Mouse (Mus musculus) testis, postnatal 10 days (tissue): ENCODE results near the gene Sycp2.
"Not testable (repeated sequence)": the region's sequence is repeated elsewhere in the genome, so short reads cannot be mapped to it uniquely, and the experiment has no call there.

Source experiments
- DNase-seq: peaks from one replicate; pipeline ENCODE4 v3.0.0; 2021; ENCODE audit warnings: low spot score

Gene Sycp2

DNA sequence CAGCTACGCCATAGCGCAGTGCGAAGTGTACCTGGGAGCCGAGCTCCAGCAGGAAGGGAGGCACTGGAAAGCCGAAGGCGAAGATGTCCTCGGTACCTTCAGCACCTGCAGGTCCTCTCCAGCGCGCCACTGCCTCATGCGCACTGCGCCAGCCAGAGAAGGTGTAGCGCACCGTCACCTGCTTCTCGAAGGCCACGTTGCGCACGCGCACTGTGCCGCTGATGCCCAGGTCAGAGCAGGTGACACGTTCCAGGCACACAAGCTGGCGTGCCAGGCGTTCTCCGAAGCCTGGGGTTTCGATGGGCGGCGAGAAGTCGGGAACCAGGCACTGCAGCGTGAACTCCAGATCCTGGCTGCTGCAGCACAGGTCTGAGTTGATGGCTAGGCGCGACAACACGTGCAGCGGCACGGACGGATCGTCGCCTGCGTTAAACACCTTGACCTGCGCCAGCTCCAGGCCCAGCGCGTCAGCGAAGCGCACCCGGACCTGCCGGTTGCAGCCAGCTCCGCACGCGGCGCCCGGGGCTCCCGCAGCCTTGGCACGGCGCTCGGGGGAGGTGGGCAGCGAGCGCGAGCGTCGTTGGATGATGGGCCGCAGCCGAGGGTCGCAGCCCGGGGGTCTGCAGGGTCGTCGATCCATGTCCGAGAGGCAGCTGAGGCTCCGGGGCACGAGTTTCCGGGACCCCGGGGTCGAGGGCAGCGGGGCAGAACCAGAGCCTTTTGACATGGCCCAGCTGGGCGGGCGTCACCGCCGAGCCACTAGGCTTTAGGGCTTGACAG lies 6.2 kb upstream of the Sycp2 start:
- DNase-seq, result no peak

DNA sequence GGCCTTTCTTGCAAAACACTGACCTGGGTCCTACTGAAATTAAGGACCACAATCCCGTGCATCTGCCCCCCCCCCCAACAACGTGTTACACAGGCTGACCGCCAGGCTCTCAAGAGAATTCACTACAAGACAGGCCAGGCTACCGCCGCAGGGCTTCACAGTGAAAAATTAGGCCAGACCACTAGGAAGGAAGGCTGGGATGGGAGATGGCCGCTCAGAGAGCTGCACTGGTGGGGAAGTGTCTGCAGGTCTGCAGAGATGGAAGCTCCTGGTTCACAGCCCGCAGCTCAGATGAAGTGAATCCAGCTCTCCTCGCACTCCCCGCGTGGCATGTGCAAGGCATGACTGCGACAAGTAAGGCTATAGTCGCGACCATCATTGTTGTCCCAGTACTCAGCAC lies 5.6 kb upstream of the Sycp2 start:
- DNase-seq, result no peak

DNA sequence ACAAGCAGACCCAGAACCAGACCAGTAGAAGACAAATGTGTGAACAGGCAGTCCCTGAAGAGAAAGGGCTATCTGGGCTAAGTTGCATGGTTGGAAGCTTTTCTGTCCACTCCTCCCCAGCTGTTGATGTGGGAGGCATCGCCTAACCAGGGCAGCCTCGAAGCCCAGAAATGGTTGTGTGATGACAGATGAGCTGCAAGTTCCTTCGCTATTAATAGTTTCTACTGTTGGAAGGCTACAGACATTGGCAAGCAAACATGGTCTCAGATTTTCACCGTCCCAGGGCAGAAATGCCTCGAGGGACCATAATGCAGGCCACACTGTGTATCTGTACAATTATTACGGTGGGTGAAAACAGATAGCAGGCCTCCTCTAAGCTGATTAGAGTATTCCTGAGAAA lies 5.1 kb upstream of the Sycp2 start:
- no peak for DNase-seq

DNA sequence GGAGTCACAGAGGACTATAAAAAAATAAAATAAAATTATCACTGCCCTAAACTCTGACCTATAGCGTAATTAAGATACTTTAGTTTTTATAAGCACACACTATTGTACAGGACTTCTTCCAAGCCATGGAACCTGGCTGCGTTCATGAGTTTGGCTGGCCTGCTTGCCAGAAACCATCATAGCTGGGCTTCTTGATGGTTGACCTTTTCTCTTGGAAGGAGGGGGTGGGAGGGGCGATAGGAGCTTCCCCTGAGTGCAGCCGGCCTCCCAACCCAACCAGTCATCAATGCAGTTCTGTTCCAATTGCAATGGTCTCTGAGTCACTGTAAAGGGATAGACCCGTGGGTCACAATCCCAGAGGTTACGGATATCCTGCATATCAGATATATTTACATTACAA lies 2.8 kb upstream of the Sycp2 start:
- DNase-seq, result no peak

DNA sequence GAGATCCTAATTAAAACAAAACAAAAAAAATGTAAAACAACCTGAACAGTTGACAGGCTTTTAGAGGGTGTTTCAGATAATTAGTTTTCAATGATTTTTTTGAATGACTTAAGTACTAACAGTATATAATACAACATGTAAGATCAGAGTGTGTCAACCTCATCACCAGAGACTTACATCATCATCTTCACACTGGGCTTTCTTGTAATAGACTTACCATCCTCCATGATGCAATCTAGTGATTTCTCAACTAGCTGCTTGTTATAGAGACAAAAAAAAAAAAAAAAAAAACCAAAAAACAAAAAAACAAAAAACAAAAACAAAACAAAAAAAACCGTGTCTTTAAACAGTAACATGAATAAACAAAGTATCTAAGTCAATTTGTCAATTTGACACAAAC lies 1.5 kb upstream of the Sycp2 start:
- no peak for DNase-seq

DNA sequence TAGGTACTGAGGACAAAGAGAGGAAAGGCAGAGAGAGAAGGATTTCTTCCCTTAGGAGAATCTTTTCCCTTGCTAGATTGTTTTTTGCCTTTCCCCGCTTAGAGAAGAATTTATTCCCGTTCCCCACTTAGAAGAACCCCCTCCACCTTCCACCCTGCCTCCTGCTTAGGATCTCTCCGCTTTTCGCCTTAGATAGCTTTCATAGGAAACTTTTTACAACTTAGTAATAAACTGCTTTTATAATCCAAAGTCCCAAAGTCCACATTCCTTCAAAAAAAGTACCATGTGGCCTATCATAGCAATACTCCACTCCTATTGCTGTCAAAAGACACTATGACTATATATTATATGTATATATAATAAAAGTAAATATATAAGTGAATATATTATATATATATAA lies 64.9 kb downstream of the Sycp2 start:
- DNase-seq, result no peak

DNA sequence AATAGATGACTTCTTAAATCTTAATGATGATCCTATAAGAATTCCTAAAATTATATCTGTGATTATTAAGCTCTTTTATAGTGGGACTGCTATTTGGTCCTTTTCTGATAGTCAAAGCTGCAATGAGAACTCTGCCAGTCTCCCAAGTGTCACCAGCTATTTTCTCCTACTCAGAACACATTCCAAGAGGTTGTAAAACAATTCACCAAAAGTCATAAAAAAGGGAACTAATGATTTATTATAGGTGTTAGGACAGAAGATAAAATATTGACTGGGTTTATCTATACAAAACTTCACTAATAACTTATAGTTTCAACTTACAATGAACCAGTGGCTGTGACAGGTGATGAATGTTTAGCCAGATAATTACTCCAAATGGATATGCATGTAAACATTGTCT lies 65.4 kb downstream of the Sycp2 start:
- not testable (repeated sequence) for DNase-seq

DNA sequence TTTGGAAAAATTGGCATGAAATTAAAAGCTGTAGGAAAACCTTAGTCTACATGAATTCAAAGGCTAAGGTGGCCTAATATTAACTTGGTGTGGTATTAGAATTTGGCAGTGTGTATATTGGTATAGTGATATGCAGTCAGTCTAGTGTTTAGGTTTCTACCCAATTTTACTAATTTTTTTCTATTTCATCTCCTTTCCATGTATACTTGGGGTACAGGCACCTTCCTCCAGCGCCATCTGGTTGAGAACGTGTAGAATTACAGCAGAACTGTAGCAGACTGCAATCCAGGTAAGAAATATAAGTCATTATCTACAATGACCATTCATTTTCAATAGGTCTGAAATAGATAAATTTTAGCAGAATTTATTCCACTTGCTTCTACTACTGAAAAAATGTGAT lies 68.4 kb downstream of the Sycp2 start:
- no peak for DNase-seq

DNA sequence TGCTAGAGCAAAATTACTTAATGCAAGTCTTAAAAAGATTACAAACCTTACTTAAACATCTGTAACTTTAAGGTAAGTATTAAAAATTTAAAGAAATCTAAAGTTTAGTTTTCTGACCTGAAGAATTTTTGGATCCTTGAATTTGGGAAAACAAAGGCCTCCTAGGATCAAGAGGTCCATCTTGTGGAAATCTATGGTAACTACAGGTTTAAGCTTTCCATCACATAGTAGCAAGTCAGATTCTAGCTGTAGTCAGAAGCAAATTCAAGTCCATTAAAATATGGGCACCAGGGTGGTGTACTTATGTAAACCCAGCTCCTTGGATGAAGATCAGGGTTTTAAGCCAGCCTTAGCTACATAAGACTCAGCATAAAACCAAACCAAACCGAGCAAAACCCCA lies 69.6 kb downstream of the Sycp2 start:
- no peak for DNase-seq

DNA sequence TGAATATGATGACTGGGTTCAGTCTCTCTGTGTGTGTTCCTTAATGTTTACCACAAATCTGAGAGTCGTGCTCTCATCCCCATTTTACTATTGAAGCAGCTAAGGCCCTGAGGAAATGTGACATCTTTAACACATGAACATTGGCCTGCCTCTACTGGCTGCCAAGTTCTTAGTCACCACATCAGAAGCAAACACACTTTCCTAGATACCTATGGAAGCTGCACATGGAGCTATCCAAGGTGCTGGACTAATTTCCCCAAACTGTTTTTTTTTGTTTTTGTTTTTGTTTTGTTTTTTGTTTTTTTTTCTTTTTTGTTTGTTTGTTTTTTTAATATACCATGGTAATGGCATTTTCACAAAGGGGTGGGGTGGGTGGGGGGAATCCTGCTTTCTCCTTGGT lies 77.5 kb downstream of the Sycp2 start:
- DNase-seq, result no peak

DNA sequence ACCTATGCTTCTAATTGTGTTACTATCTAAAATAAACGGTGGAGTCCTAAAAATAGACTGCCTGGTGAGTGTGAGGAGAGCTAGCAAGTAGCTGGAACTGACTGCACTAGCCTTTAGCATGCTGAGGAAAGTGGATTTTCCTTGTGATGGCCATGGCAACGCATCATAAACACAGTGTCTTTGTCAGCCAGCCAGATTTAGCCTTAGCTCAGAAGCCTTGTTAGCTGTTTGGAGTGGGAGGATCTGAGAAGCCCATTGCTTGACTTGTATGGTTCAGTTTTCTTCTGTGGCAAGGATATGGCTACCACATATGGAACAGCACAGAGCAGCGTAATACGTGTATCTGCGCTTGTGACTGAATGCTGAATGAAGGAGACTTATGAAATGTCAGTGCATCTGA lies 77.9 kb downstream of the Sycp2 start:
- no peak for DNase-seq

DNA sequence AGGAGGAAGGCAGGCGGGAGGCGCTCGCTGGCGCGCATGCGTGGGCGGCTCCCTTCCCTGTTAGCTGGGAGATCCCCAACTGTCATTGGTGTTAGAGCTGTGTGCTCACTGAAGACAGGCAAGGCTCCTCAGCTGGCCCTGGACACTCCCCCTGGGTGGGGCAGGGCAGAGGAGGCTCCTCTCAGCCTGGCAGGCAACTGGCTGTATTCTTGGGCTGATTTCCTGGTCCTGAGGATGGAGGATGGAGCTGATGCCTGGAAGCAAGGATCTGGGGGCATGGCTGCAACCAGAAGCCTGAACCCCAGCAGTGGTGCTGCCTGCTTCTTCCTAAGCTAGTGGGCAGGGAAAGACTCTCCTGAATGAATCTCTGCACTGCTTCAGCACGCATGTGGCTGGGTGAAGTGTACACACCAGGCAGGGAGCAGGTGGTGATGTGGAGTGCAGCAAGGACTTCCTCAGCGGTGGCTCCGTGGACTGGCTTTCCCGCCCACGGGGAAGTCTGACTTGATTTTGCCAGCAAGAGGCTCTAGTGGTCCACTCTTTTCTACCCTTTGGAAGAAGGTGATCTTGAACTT lies 79.9 kb downstream of the Sycp2 start:
- DNase-seq, result no peak

DNA sequence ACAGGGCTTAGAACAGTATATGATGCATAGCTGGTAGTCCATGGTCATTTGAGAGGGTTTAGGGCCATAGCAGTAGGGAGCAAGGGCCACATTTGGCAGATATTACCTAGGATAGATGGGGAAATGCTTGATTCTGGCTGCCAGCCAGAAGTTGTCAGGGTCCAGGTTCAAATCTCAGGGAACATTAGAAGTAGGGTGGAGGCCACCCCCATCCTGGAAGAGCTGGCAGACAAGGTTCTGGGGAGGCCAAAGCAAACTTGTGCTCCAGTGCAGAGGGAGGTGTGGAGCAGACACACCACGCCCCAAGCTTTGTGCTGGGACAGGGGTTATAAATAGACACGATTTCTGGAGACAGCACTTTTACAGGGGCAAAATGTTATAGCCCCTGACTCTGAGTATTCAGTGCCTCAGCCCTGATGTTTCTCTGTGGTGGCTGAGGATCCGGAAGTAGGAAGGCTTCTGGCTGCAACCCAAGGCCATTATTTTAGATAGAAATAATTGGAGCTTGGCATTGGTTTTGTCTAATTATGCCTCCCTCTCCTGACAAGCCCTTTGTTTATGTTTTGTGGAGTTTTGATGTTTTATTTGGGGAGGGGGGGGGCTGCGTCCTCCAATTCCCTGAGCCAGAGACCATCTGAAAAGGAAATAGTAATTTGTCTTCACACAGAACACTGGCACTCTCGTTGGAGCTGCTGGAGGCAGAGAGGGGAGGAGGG lies 80.6 kb downstream of the Sycp2 start:
- DNase-seq, result no peak

DNA sequence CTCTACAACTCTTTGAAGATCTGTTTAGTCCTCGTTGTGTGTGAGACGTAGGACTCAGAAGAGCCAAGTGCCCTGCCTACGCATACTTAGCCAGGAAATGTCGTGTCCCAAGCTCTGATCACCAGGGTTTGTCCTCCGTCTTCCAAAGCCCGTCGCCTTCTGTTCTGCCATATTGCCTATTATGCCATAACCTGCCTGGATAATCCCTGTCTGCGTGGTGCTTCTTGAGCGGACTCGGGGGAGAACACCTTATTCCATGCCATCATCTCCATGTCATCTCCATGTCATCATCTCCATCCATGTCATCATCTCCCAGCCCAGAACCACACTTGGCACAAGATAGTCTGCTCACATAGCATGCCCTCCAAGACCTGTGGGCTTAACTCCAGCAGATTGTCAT lies 81.4 kb downstream of the Sycp2 start:
- no peak for DNase-seq

DNA sequence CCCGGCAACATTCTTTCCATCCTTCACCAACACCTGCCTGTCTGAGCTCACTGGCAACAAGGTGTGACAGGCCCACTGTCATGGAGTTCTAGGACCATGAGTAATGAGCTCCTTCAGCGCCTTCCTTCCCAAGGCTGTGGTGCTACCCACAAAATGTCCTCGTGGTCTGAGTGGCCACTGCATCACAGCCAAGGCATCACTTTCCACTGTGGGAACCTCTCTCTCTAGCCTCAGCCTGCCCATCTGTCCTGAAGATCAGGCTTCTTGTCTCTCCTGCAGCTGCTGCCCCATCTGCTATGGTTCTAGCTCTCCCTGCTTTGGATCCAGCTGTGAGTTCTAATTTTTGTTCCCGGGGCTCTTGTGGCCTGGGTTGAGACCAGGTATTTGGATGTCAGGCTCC lies 82.7 kb downstream of the Sycp2 start:
- DNase-seq, result no peak

DNA sequence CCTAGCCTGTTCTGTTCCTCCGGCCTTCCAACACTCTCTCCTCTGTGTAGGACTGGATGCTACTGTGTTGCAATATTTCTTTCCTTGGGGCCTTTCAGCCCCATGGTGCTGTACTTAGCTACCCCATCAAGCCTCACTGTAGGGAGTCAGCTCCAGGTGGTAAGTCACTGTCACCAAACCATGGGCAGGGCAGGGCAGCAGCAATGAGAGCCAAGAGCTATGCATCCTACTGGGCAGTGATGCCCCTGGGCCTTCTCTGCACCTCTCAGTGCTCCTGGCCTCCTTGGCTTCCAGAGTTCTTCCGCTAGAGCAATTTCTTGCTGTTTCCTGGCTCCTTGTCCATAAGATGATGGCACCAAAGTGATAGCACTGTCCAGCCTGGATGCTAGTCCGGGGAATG lies 83.1 kb downstream of the Sycp2 start:
- no peak for DNase-seq

DNA sequence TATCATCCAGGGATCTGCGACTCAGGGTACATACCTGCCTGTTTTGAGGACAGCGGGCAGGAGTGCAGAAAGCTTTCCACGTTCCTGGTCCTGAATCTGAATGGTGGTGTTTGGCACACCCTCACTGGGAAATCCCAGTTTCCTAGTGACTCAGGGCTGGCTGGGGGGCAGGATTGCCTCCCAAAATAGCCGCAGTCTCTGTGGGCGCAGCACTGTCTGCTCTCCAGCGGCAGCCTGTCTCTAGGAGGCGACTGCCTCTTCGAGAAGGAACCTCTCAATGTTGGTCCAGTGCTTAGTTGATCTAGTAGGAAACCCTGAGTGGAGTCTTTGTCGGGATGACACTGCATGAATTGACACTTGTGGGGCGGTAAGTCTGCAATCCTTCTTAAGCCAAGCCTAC lies 86.2 kb downstream of the Sycp2 start:
- no peak for DNase-seq

DNA sequence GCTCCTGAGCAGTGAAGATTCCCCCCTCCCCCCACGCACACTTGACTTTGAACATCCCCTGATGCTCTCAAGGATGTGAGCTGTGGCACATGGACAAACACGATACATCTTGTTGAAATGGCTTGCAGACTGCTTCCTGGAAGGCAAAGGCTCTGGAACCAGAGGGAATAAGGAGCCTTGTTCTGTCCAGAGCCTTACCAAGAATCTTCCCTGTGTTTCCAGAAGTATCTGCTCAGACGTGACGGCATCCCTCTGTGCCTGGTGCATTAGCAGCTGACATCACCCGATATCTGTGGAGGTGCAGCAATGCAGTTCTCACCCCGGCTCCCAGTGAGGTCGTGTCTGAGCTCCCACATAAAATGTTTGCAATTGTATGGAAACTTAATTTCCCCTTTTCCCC lies 87.7 kb downstream of the Sycp2 start:
- peak; percentile 31 for DNase-seq

DNA sequence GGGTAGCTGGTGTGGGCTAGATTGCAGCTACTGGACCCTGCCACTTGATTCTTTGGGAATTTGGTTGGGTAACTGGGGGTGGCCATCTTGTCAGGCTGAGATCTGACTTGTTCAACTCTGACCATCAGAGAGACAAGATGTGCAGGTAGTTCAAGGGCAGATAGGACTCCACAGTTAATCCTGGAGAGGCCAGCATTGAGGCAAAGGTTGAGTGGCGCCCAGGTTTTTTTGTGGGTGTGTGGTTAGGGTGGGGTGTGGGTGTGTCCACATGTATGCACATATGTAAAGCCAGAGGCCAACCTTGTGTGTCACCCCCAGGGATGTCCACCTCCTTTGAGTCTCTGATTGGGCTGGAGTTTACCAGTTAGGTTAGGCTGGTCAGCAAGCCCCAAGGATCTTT lies 91.2 kb downstream of the Sycp2 start:
- no peak for DNase-seq

DNA sequence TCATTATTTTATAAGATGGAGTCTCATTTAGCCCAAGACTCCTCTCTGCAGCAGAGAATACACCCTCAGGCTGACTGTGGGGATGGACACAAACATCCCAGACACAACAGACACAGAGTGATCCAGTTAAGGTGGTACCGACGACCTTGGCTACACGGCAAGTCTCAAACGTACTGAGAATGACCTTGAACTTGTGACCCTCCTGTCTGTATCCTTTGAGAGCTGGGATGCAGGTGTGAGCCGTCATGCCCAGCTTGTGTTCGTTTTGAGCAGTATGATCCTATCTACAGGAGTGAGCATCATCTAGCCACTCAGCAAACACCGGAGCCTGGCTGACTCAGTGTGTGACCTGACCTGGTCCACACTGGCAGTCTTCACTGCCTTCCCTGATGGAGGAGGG lies 93.9 kb downstream of the Sycp2 start:
- no peak for DNase-seq

DNA sequence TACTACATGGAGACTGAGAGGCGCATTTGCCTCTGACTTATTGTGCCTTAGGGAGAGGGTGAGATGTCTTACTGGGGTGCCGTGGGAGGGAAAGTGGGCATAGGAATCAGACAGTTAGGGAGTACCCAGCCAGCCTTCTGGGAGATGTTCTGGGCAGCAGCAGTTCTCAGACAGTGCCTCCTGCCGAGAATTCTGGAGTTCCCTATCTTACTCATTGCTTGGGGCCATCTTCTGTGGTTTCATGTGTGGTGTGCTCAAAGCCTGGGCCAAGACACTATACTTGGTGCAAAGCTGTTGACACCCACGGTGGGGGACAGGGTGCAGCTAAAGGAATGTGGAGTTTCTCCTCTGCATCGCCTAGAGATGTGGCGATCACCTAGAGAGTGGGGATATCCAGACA lies 102.8 kb downstream of the Sycp2 start:
- no peak for DNase-seq

DNA sequence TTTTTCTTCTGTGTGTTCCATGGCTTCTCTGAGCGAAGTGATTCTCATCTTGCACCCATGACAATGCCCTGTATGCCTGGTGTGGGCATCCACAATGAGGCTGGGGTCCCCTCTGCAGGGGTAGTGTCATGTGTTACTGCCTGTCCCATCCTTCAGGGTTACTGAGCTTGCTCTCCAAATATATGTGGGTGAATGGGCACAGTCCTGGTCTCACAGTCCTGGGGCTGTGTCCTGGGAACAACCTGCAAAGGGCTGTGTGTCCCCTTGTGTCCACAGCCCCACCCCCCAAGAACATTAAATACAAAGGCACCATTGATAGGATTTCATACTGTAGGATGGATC lies 103.3 kb downstream of the Sycp2 start:
- DNase-seq, result no peak

DNA sequence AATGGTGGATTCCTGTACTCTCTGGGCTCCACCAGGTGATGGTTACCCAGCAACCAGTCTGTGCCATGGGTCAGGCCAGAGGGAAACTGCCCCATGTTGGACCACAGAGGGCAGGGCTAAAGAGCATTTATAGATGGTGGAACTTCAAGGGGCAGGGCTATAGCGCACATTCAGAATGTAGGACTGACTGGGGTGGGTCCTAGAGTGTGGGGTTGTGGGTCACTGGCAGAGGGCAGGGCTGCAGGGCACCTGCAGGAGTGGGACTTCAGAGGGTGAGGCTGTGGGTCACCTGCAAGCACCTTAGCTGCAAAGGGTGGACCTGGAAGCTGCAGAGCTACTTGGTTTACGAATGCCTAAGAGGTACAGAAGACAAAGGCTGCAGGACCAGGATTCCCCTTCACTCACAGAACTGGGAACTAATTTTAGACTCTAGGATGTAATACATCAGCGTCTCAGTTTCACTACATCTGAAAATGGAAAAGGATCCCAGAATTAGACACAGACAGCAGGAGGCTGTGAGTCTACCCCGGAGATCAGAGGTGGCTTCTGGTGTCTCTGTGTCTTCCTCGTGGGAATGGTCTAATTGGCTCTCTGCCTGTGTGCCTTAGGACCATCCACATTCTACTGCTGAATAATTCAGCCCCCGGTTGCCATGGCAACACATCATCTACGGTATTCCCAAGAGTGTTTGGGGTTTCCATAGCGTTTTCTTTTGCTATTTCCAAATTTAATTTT lies 103.9 kb downstream of the Sycp2 start:
- DNase-seq, result no peak
